Mouse (Mus musculus): Measurements from ENCODE around the gene Vangl2.

The Vangl2 gene

GRCm38 (mm10) chr1:171961704-171962103 lies 66.5 kb downstream of the Vangl2 start:
- no peak for DNase-seq

GRCm38 (mm10) chr1:171960726-171961125 lies 67.5 kb downstream of the Vangl2 start:
- DNase-seq: no peak

GRCm38 (mm10) chr1:171957411-171957810 lies 70.8 kb downstream of the Vangl2 start:
- DNase-seq: no peak

DNA sequence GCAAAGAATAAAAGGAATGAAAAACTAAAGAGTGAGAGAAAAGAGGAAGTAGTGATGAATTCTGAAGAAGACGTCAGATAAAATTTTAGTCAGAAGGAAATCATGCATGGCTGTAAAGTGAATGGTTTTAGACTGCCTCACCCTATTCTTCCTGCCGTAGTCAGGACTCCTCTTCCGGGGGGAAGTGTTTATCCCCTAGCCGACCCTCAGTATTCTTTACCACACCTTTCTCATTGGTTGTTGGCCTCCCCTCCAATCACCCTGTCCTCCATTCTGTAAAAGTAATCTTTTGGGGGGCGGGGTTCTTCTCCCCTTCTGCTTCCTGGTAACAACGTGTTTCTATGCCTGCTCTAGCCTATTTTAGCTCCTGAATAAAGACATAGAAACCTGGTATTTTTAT lies 73.2 kb downstream of the Vangl2 start:
- DNase-seq: no peak
